ENCODE assay signal across 9 mouse cellular contexts in the genomic region with DNA sequence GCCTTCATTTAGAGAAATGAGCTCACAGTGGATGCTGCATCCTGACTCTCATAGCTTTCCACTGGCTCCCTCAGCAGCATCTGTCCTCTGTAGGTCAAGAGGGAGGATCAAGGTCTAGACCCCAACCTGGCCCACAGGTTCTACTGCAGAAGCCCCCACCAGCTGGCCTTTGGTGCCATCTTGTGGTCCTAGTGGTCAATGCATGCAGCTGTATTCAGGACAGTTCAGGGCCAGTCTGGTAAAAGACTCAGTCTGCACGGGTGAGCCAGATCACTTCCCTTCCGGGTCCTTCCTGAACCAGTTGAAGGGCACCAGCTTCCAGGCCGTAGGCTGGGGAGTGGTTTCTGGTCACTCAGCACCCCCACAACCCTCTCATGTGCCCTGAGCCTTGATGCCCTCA. TPM values are rescaled to one million over a fixed set of nuclear protein-coding genes. Genes with fewer than 3 reads are reported as not detected.
DNase-seq lines count a peak whose midpoint lies in the region; ATAC-seq and TF ChIP-seq lines count a peak whose summit lies in the region.
"Had no signal": no experiment of that assay in that cellular context is flagged by ENCODE, and none has a peak within 500 bp of the region (broad histone marks: within the 10 kb centered on the region; RNA-seq: fewer than 3 reads in every experiment).

No protein-coding gene starts in this region.

- no peak for TF ChIP-seq POLR2A in brain, embryonic 14.5 days (IDR thresholded peaks at IDR 0.05; ENCODE audit: borderline replicate concordance, extremely low read depth, insufficient read depth, insufficient read length, poor library complexity, severe bottlenecking)

- DNase-seq in forebrain, embryonic 11.5 days (ENCODE audit: low spot score) = peak; percentile 84
- peak; percentile 73 for DNase-seq in brain, embryonic 14.5 days (ENCODE audit: low read depth)
- peak; percentile 17 to 84 for DNase-seq in frontal cortex, adult 2 months (ENCODE audit: extremely low spot score in 1 of 2, low spot score in 1 of 2)
- peak; percentile 38 to 77 for DNase-seq in left cerebral cortex, postnatal 10 days (ENCODE audit: extremely low spot score in 1 of 2, low spot score in 2 of 2)

- no peak overlapping the region for H3K4me2 ChIP-seq in forebrain, embryonic 11.5 days (ENCODE audit: low read depth, low read length, severe bottlenecking)
- H3K4me2 ChIP-seq in forebrain, embryonic 16.5 days (ENCODE audit: low read length) = no peak overlapping the region
- no peak overlapping the region for H3K4me2 ChIP-seq in intestine, embryonic 15.5 days (replicated peaks)
- H3K4me2 ChIP-seq in midbrain, embryonic 15.5 days = no peak overlapping the region
- H3K4me2 ChIP-seq in stomach, embryonic 16.5 days (ENCODE audit: low read depth, low read length) = no peak overlapping the region
- H3K4me2 ChIP-seq: neural tube, embryonic 12.5 days had no signal

- no peak overlapping the region for H3K27ac ChIP-seq in forebrain, embryonic 11.5 days (ENCODE audit: low read depth, low read length)
- H3K27ac ChIP-seq in forebrain, embryonic 16.5 days (ENCODE audit: low read length) = no peak overlapping the region
- H3K27ac ChIP-seq in intestine, embryonic 15.5 days = no peak overlapping the region
- no peak overlapping the region for H3K27ac ChIP-seq in midbrain, embryonic 15.5 days
- H3K27ac ChIP-seq in stomach, embryonic 16.5 days (ENCODE audit: low read length) = no peak overlapping the region
- H3K27ac ChIP-seq: neural tube, embryonic 12.5 days had no signal

- no peak overlapping the region for H3K4me3 ChIP-seq in forebrain, embryonic 11.5 days (ENCODE audit: low read depth, low read length)
- H3K4me3 ChIP-seq in forebrain, embryonic 16.5 days (replicated peaks; ENCODE audit: low read length) = no peak overlapping the region
- no peak overlapping the region for H3K4me3 ChIP-seq in intestine, embryonic 15.5 days (replicated peaks)
- no peak overlapping the region for H3K4me3 ChIP-seq in midbrain, embryonic 15.5 days
- H3K4me3 ChIP-seq in stomach, embryonic 16.5 days (replicated peaks; ENCODE audit: low read length) = no peak overlapping the region
- H3K4me3 ChIP-seq: neural tube, embryonic 12.5 days had no signal

- ATAC-seq in forebrain, embryonic 11.5 days (replicated peaks; ENCODE audit: low FRiP score) = no peak
- ATAC-seq in forebrain, embryonic 16.5 days = no peak
- peak; percentile 73; the same call in 1 of the 2 replicates for ATAC-seq in intestine, embryonic 15.5 days
- 0 out of 2 replicates have a peak, but pooled peaks have one; percentile 27 for ATAC-seq in midbrain, embryonic 15.5 days (replicated peaks)
- ATAC-seq in stomach, embryonic 16.5 days (ENCODE audit: insufficient read depth, low FRiP score) = peak; percentile 23; the same call in 1 of the 2 replicates

- peak; percentile 86 for TF ChIP-seq CTCF in brain, embryonic 14.5 days (IDR thresholded peaks at IDR 0.05; ENCODE audit: borderline replicate concordance, extremely low read depth, insufficient read depth, insufficient read length)

- WGBS in forebrain, embryonic 11.5 days = 28% methylated on average over 3 of the region's 3 CpGs
- WGBS in forebrain, embryonic 16.5 days = 26% methylated on average over 3 of the region's 3 CpGs
- 11% methylated on average over 3 of the region's 3 CpGs for WGBS in intestine, embryonic 15.5 days
- WGBS in midbrain, embryonic 15.5 days = 17% methylated on average over 3 of the region's 3 CpGs
- WGBS in stomach, embryonic 16.5 days = 27% methylated on average over 3 of the region's 3 CpGs

- no peaks in the 10 kb centered on the region for H3K9me3 ChIP-seq in forebrain, embryonic 11.5 days (ENCODE audit: control insufficient read depth, low read length)
- H3K9me3 ChIP-seq in forebrain, embryonic 16.5 days (ENCODE audit: control insufficient read depth, low read length) = no peaks in the 10 kb centered on the region
- H3K9me3 ChIP-seq in intestine, embryonic 15.5 days = no peaks in the 10 kb centered on the region
- no peaks in the 10 kb centered on the region for H3K9me3 ChIP-seq in midbrain, embryonic 15.5 days
- H3K9me3 ChIP-seq in stomach, embryonic 16.5 days (replicated peaks; ENCODE audit: control insufficient read depth, low read length) = no peaks in the 10 kb centered on the region
- H3K9me3 ChIP-seq: neural tube, embryonic 12.5 days had no signal

- no peaks in the 10 kb centered on the region for H3K4me1 ChIP-seq in forebrain, embryonic 11.5 days (replicated peaks; ENCODE audit: control insufficient read depth, insufficient read depth, low read length)
- H3K4me1 ChIP-seq in forebrain, embryonic 16.5 days (replicated peaks; ENCODE audit: control insufficient read depth, insufficient read depth, low read length) = 0 out of 2 replicates have a peak, but pooled peaks cover 4% of the 10 kb centered on the region
- H3K4me1 ChIP-seq in intestine, embryonic 15.5 days (replicated peaks) = no peaks in the 10 kb centered on the region
- H3K4me1 ChIP-seq in midbrain, embryonic 15.5 days = no peaks in the 10 kb centered on the region
- no peaks in the 10 kb centered on the region for H3K4me1 ChIP-seq in stomach, embryonic 16.5 days (ENCODE audit: control insufficient read depth, insufficient read depth, low read length)
- H3K4me1 ChIP-seq: neural tube, embryonic 12.5 days had no signal

- H3K27me3 ChIP-seq in forebrain, embryonic 11.5 days (ENCODE audit: control insufficient read depth, insufficient read depth, low read length) = no peaks in the 10 kb centered on the region
- H3K27me3 ChIP-seq in forebrain, embryonic 16.5 days (replicated peaks; ENCODE audit: control insufficient read depth, insufficient read depth, low read length) = no peaks in the 10 kb centered on the region
- H3K27me3 ChIP-seq in intestine, embryonic 15.5 days (replicated peaks) = peaks cover 5% of the 10 kb centered on the region; the same call in 1 of the 2 replicates
- H3K27me3 ChIP-seq in midbrain, embryonic 15.5 days (replicated peaks) = no peaks in the 10 kb centered on the region
- H3K27me3 ChIP-seq in stomach, embryonic 16.5 days (ENCODE audit: control insufficient read depth, insufficient read depth, low read length) = no peaks in the 10 kb centered on the region
- H3K27me3 ChIP-seq: neural tube, embryonic 12.5 days had no signal

- no peak overlapping the region for H3K9ac ChIP-seq in forebrain, embryonic 11.5 days (ENCODE audit: low read length)
- no peak overlapping the region for H3K9ac ChIP-seq in forebrain, embryonic 16.5 days (replicated peaks; ENCODE audit: low read depth, low read length)
- H3K9ac ChIP-seq in intestine, embryonic 15.5 days = no peak overlapping the region
- no peak overlapping the region for H3K9ac ChIP-seq in midbrain, embryonic 15.5 days
- H3K9ac ChIP-seq in stomach, embryonic 16.5 days (ENCODE audit: low read length) = no peak overlapping the region
- H3K9ac ChIP-seq: neural tube, embryonic 12.5 days had no signal

- H3K36me3 ChIP-seq in forebrain, embryonic 11.5 days (ENCODE audit: control insufficient read depth, insufficient read depth, low read length) = no peaks in the 10 kb centered on the region
- H3K36me3 ChIP-seq in forebrain, embryonic 16.5 days (ENCODE audit: control insufficient read depth, insufficient read depth) = no peaks in the 10 kb centered on the region
- no peaks in the 10 kb centered on the region for H3K36me3 ChIP-seq in intestine, embryonic 15.5 days
- H3K36me3 ChIP-seq in midbrain, embryonic 15.5 days (replicated peaks) = no peaks in the 10 kb centered on the region
- H3K36me3 ChIP-seq in stomach, embryonic 16.5 days (ENCODE audit: control insufficient read depth, insufficient read depth, low read length) = no peaks in the 10 kb centered on the region
- H3K36me3 ChIP-seq: neural tube, embryonic 12.5 days had no signal

- intact Hi-C loops in left cerebral cortex, postnatal 10 days (cut with DNase I) = loop anchor here (1.0 to 10.0 kb wide), 2 partner anchors 31 to 187 kb away; no protein-coding TSS in a partner anchor

RNA-seq across cellular contexts. Expression of gene Sstr5, which starts 10.7 kb away (rescaled TPM):
- polyA plus RNA-seq in forebrain, embryonic 11.5 days (2014; fragmentation: Nextera tagmentation; extraction: Ambion mirVana) = 0.24 TPM in 1 of 2 replicates, not detected in the other
- 0.32 and 0.44 TPM in 2 replicates for polyA plus RNA-seq in forebrain, embryonic 16.5 days (2015; fragmentation: Nextera tagmentation; extraction: Ambion mirVana)
- 0.22 and 0.25 TPM in 2 replicates for polyA plus RNA-seq in brain, embryonic 14.5 days (2012; rRNA removed)
- 0.08 and 0.11 TPM in 2 replicates for polyA plus RNA-seq in frontal cortex, adult 2 months (2012; rRNA removed)
- 0.49 and 0.73 TPM in 2 replicates for polyA plus RNA-seq in intestine, embryonic 15.5 days (2015; fragmentation: Nextera tagmentation; extraction: Ambion mirVana)
- under 1 TPM; 0.34 to 0.55 TPM for total RNA-seq in left cerebral cortex, postnatal 10 days (2021)
- 0.32 and 0.98 TPM in 2 replicates for polyA plus RNA-seq in midbrain, embryonic 15.5 days (2015; fragmentation: Nextera tagmentation; extraction: Ambion mirVana)
- 0.35 and 0.49 TPM in 2 replicates for polyA plus RNA-seq in stomach, embryonic 16.5 days (2015; fragmentation: Nextera tagmentation; extraction: Ambion mirVana)
- polyA plus RNA-seq: neural tube, embryonic 12.5 days had no signal

RNA-seq across cellular contexts. Expression of gene Tekt4, which starts 53.4 kb away (rescaled TPM):
- polyA plus RNA-seq in forebrain, embryonic 11.5 days (2014; fragmentation: Nextera tagmentation; extraction: Ambion mirVana) = 0.12 and 0.29 TPM in 2 replicates
- 0.80 and 0.88 TPM in 2 replicates for polyA plus RNA-seq in forebrain, embryonic 16.5 days (2015; fragmentation: Nextera tagmentation; extraction: Ambion mirVana)
- polyA plus RNA-seq in brain, embryonic 14.5 days (2012; rRNA removed) = 1.1 and 1.4 TPM in 2 replicates
- 0.61 and 1.1 TPM in 2 replicates for polyA plus RNA-seq in frontal cortex, adult 2 months (2012; rRNA removed)
- not detected in 2 replicates for polyA plus RNA-seq in intestine, embryonic 15.5 days (2015; fragmentation: Nextera tagmentation; extraction: Ambion mirVana)
- total RNA-seq in left cerebral cortex, postnatal 10 days (2021) = 1 to 10 TPM in 1 of 2 experiments, under 1 TPM in 1; 0.39 to 4.8 TPM
- 1.2 TPM in 2 replicates for polyA plus RNA-seq in midbrain, embryonic 15.5 days (2015; fragmentation: Nextera tagmentation; extraction: Ambion mirVana)
- not detected in 2 replicates for polyA plus RNA-seq in stomach, embryonic 16.5 days (2015; fragmentation: Nextera tagmentation; extraction: Ambion mirVana)

Comparison
In these comparisons a context has a peak if more than half of its experiments do, and no peak if none do; other contexts are left out.
1. ATAC-seq: peak in intestine, embryonic 15.5 days (single experiment), midbrain, embryonic 15.5 days (single experiment) and stomach, embryonic 16.5 days (single experiment); none in forebrain, embryonic 11.5 days (single experiment) and forebrain, embryonic 16.5 days (single experiment).
2. Peak in every context shown above with its lines, with median percentiles within 50 percentile points of each other: DNase-seq.